Mouse (Mus musculus) thymus, postnatal 0 days (tissue): Measurements from ENCODE around the gene Top2a. TPM values are rescaled to one million over a fixed set of nuclear protein-coding genes. Genes with fewer than 3 reads are reported as not detected.

Experiments used
- DNase-seq: peaks from one replicate; pipeline ENCODE4 v3.0.0-alpha.2; 2015; ENCODE audit warnings: low spot score
- polyA plus RNA-seq: library from polyadenylated mRNA; unstranded; fragments of >200 nt; fragmentation: Nextera tagmentation; extraction: Ambion mirVana; gene quantifications from 2 replicates; pipeline ENCODE4 v1.2.1, GENCODE M21; 2015

The Top2a gene
- polyA plus RNA-seq, 1 experiment from 2014 or later, result 329 TPM

- no peak for DNase-seq
Observed at GRCm38 (mm10) chr11:98949958-98950460, 74.0 kb downstream of the Top2a start.

- DNase-seq, result no peak
Observed at GRCm38 (mm10) chr11:98949242-98949957, 74.6 kb downstream of the Top2a start.

GRCm38 (mm10) chr11:98947969-98948569, 75.9 kb downstream of the Top2a start:
- no peak for DNase-seq

DNA sequence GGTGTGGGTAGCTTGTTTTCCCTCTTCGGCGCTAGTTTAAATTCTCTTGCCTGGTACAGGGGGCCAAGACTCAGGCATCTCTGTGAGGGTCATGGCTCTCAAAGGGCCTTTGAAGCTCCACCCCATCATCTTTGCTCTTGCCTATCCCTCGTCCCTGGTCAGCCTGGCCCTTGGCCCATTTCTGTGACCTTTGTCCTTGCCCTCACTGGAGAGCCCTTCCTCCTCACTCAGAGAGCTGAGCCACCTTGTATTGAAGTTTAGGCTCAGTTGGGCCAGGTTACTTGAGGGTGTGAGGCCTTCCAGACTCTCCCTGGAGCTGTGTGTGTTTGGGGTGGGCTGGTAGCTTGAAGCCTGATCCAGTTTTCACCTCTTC, 78.4 kb downstream of the Top2a start:
- no peak for DNase-seq

- peak; percentile 62 for DNase-seq
Observed at GRCm38 (mm10) chr11:98944897-98945604, 78.9 kb downstream of the Top2a start.

- no peak for DNase-seq
Observed at GRCm38 (mm10) chr11:98943741-98944461, 80.1 kb downstream of the Top2a start.

Other genes starting within 250 kb of the Top2a start
- 2.6 and 3.0 TPM in 2 replicates for gene Nr1d1, start 248.9 kb downstream of the Top2a start, polyA plus RNA-seq
- 14.4 and 20.4 TPM in 2 replicates for gene Msl1, start 228.7 kb downstream of the Top2a start, polyA plus RNA-seq
- gene Casc3, start 219.3 kb downstream of the Top2a start, polyA plus RNA-seq, result 21.8 and 23.8 TPM in 2 replicates
- gene Rapgefl1, start 187.4 kb downstream of the Top2a start, polyA plus RNA-seq, result 0.86 and 1.1 TPM in 2 replicates
- gene Wipf2, start 160.6 kb downstream of the Top2a start, polyA plus RNA-seq, result 5.6 and 7.5 TPM in 2 replicates
- 40.6 and 53.2 TPM in 2 replicates for gene Cdc6, start 116.4 kb downstream of the Top2a start, polyA plus RNA-seq
- gene Rara, start 96.4 kb downstream of the Top2a start, polyA plus RNA-seq, result 40.4 and 41.0 TPM in 2 replicates
- gene Gjd3, start 41.2 kb downstream of the Top2a start, polyA plus RNA-seq, result 0.27 and 0.51 TPM in 2 replicates
- gene Igfbp4, start 17.1 kb upstream of the Top2a start, polyA plus RNA-seq, result 85.0 and 98.4 TPM in 2 replicates
- 1.4 and 1.7 TPM in 2 replicates for gene Tns4, start 65.1 kb upstream of the Top2a start, polyA plus RNA-seq
- gene Ccr7, start 130.9 kb upstream of the Top2a start, polyA plus RNA-seq, result 36.2 and 37.4 TPM in 2 replicates
- 227 and 240 TPM in 2 replicates for gene Smarce1, start 206.8 kb upstream of the Top2a start, polyA plus RNA-seq
- 1.7 and 2.0 TPM in 2 replicates for gene Krt222, start 219.9 kb upstream of the Top2a start, polyA plus RNA-seq